Mouse (Mus musculus) erythroblast, embryonic 14.5 days (primary cell): ENCODE measurements at regions not wholly inside any gene's neighbourhood (a gene's known extent, or its start where the extent isn't known, plus 50 kb on each side); places are given as distances from the start of the nearest gene placed in this dataset.

ENCODE experiments used
- GATA1 ChIP-seq: IDR thresholded peaks from 2 replicates; pipeline ENCODE4 v1.6.1; 2012; ENCODE audit warnings: low read length, inconsistent platforms, mixed read lengths
- TAL1 ChIP-seq: IDR thresholded peaks from 3 replicates; pipeline ENCODE4 v1.6.1; 2012; ENCODE audit warnings: low read length, inconsistent platforms, mixed read lengths

- TF ChIP-seq TAL1 (no peak), GATA1 (no peak)
These were observed 118.4 kb upstream of the Dock1 start for GRCm38 (mm10) chr7:134552051-134552451.
